Mouse (Mus musculus): ENCODE results near the gene Dpf1.

Gene Dpf1

DNA sequence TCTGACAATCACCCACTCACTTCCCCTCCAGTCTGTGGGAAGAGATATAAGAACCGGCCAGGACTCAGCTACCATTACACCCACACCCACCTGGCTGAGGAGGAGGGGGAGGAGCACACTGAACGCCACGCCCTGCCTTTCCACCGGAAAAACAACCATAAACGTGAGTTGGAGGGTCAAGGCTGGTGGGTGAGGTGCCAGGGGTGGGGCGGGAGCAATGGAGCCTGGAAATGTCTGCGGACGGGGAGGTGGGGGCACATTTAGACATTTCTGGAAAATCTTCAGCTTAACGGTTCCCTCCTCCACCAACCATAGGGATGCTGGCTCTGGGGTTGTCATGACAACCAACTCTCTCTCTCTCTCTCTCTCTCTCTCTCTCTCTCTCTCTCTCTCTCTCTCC is 9.3 kb downstream of the Dpf1 start:
- DNase-seq = no peak

DNA sequence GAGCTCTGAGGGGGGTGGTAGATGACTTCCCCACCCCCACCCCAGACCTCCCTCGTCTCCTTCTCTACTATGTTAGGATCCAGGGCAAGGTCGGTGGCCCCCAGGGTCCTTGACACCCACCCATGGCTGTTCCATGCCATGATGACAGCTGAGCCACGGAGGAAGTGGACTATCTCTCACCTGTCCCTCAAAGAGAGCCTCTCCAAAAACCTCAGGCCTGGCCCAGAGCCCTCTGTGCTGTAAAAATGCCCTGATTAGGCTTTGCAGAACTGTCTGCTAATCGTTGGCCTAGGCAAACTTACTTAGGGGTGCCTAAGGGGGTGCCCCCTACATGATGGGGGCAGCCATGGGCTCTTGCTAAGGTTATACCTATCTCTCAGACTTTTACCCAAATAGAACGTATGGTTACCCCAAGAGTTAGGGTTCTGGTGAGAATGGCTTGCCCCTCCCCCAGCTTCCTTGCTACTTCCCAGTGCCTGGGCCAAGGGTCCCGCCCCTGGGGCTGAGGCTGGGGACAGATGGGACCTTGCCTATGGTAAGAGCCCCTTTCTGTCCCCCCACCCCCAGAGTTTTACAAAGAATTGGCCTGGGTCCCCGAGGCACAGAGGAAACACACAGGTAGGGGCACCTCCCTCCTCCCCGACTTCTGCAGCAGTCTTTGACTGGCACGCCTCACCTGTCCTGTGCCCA is 10.0 kb downstream of the Dpf1 start:
- DNase-seq = no peak

DNA sequence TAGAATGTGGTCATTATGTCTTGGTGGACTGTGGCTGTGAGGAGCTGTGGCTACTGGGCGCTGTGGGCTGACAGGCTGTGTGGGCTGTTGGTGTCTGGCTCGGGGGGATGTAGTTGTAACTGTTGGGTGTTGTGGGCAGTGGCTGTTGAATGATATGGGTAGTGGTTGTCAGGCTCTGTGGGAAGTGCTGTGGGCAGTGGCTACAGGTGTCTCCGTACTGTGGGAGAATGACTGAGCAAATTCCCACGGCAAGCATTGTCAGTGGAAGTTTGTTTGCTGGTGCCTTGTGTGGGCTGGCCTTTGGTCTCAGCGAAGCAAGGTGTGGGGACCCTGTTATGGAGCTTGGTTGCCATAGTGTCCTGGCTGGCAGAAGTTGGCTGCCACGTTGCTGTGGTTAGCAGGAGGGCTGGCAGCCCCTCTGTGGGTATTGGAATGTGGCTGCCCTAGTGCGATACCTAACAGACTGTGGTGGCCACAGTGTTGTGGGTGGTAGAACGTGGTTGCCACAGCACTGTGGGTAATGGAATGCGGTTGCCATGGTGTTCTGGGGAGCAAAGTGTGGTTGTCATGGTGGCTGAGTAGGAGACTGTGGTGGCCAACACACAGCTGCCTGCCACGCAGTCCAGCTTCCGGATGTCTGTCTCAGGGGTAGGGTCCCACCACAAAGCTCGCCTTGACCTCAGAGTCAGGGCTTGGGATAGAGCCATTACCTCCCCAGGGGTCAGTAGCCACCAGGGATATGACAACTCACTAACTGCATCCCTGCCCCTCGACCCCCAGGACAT is 11.3 kb downstream of the Dpf1 start:
- DNase-seq = peak; percentile 67

DNA sequence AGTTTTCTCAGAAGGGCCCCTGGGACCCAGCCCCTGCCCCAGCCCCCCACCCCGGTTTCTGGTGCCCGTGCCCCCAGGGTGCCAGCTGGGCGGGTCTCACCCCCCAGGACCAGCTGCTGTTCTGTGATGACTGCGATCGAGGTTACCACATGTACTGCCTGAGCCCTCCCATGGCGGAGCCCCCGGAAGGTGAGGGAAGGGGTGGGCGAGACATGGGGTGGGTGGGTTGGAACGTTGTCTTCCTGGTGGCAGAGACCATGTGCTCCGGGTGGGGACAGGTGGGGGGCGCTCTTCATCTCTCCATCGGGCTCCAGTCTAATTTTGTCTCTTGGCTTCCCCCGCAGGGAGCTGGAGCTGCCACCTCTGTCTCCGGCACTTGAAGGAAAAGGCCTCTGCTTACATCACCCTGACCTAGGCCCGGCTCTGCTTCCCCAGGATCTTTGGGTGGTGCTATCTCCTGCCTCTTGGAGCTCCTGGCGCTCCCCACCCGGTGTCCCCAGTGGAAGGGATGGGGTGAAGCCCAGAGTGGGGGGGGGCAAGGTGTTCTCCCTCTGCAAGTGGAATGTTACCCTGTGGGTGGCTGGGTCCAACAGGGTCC is 12.5 kb downstream of the Dpf1 start:
- peak; percentile 31 for DNase-seq

DNA sequence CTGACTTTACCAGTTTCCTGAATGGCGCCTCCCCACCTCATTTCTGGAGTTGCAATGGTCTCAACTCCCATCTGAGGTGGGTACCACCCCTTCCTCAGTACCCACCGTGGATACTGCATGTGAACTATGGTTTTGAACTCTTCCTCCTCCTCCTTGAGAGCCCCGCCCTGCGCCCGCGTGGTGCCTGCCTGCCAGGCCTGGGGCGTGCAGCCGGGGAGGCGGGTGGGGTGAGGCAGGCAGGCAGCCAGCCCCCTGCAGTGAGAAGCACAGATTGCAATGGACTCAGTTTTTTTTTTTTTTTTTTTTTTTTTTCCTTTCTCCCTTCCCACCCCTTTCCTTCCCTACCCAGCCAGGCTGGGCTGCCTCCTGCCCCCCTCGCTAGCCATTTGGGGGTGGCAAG is 13.2 kb downstream of the Dpf1 start:
- peak; percentile 77 for DNase-seq

DNA sequence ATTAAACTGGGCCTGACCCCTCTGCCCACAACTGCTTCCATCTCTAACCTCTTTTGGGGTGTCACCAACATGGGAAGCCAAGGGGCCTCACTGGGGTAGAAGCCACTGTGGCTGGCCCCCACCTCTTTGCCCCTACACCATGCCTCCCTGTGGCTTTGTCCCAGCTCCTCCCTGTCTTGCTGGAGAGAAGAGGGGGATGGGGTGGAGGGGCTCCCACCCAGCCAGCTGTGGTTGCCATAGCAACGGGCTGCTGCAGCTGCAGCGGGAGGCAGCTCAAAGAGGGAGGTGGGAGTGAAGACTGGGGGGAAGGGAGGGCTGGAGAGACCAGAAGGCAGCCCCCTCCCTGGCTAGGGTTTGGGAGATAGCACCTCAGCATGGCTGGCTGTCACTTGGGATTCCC is 13.8 kb downstream of the Dpf1 start:
- DNase-seq = peak; percentile 86

DNA sequence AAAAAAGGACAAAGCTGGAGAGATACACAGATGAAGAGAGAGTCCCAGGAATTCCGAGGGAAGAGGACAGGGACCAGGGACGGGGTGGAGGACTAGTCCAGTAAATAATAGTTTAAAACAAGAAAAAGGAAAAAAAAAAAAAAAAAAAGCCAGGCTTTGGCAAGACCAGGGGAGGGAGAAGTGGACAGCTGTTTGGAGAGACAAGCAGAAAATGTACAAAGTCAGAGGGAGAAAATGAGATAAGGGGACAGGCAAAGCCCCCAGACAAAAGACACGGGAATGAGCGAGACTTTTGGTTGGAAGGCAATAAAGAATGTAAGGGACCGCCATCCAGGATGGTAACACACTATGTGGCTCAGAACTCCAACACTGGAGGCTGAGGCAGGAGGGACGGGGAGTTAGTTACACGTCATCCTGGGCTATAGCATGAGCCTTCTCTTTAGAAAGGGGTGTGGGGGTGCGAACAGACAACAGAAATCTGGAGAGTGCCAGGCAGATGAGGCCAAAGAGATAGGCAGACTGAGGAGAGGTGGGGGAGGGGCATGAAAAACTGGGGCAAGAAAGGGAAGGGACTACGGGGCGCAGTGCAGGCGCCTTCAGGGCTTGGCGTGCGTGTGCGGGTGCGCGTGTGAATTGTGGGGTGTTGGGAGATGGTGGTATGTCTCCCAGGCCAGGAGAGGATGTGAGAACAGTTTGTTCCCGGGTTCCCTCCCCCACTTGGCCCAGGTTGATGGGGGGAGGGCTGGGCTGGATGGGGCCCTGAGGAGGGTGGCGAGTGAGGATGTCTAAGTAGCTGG is 14.6 kb downstream of the Dpf1 start:
- peak; percentile 90 for DNase-seq

DNA sequence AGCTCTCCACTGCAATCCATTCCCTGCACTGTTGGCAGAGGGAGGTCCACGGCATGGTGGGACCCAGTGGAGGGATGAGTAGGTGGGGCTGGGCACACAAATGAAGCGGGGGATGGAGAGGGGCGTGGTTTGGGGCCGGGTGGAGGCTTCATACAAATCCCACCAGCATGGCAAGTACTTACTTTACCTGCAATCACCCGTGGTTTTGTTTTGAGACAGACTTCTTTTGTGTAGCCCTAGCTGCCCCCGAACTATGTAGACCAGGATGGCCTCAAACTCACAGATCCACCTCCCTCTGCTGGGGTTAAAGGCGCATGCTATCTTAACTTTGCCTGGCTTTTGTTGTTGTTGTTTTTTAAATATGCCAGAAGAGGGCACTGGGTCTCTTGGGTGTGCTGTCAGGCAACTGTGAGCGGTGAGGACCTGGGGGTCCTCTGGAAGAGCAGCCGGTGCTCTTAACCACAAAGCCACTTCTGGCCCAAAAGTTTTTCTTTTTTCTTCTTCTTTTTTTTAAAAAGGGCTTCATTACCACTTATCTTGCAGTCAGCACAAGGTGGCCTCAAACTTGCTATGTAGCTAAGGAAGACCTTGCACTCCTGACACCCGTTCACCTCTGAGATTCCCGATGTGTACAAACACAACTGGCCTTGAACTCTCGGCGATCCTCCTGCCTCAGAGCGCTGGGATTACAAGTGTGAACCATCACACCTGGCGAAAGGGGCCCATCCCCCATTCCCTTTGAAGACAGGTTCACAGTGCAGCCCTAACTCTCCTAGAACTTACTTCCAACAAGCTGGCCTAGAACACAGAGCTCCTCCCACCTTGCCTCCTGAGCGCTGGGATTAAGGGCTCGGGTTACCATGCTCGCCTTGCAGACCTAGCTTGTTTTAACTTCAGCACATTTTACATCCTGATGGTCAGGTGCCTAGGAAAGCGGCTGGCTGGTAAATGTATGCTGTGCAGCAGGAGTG is 15.9 kb downstream of the Dpf1 start:
- no peak for DNase-seq

DNA sequence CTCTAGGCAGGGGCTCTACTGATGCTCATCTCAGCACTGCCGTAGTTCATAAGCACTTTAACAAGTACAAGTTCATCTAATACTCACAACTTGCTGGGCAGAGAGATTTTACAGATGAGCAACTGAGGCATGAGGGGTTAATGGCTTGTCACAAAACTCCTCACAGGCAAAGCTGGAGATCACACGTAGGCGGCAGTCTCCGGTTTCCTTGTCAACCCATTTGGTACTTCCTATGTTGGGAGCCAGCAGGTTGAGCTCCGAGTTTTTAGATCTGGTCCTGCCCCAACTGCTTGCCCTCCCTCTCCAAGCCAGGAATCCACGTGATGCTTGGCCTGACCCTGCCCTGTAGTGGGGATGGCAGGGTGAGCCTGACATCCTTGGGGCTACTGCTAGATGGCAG is 23.3 kb downstream of the Dpf1 start:
- no peak for DNase-seq

DNA sequence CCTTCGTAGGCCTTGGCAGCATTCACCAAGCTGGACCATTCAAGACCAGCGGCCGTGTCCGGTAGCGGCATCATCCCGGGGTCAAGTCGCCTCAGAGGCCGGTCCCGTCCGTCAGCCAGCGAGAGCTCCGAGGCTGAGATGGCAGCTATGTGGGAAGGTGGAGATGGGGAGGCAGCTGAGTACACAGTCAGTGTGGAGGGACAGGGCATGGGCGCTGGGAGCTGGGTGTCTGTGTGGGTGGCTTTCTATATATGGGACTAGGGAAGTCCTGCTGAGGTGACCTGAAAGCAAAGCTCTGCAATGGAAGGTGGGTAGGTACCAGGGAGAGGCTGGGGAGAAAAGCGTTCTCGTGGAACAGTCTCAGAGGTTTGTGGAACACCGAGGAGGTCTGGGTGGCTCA is 25.2 kb downstream of the Dpf1 start:
- no peak for DNase-seq

DNA sequence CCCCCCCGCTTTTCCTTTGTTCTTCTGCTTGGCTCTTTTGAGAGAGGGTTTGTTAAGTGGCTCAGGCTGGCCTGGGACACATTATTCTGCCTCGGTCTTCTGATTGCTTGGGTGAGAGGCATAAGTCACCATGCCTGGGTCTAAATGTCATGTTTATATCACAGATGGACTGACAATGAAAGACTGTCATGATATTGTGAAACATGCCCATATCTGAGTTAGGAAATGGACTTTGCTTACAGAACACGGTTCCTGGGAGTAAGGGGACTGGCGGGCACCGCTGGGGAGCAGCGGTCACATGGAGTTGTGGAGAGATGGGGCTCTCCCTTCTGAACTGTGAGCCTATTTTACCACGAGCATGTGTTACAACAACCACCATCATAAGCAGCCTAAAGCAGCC is 30.4 kb downstream of the Dpf1 start:
- no peak for DNase-seq

DNA sequence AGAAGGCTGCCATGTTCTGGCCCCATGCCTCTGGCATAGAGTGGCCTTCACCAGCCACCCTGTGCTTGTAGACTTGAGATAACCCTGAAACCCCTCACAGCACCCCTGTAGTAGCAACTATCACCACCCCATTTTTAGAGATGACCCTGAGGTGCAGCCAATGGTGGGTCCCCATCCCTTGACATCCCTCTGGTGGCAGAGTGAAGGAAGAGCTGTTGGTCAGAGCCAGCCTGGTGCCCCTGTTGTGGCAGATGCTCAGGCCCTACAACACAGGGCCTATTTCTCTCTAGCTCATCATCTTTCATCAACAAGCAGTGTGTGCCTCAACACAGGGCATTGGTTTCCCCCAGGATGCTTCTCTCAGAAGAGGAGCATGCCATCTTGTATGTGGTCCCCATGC is 31.5 kb downstream of the Dpf1 start:
- no peak for DNase-seq

DNA sequence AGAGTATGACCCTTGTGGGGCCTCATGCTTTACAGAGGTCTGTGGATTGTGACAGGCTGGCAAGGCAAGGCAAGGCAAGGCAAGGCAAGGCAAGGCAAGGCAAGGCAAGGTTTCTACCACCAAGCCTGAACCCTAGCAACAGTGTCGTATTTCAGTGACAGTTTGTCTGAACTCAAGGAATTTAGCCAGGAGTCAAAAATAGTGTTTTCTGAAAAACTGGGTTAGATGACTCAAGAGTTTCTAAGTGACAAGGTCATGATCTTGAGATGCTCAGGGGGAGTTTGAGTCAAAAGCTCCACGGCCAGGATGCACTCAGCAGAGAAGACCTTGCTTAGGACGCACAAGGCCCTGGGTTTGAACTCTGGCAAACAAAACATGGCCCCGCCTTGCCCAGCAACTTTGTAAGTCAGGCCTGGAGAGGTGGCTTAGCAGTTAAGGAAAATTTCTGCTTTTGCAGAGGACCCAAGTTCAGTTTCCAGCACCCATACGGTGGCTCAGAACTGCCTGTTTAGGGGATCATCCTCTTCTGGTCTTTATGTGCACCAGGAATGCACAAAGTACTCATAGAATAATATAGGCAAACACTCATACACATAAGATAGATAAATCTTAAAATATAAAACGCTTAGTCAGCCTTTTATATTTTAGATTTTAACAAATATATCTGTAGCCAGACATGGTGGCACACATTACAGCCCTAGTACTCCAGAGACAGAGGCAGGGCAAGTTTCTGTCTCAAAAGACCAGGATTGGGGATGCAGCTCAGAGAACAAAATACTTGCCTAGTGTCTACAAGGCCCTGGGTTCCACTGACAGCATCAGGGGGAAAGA is 32.3 kb downstream of the Dpf1 start:
- no peak for DNase-seq

DNA sequence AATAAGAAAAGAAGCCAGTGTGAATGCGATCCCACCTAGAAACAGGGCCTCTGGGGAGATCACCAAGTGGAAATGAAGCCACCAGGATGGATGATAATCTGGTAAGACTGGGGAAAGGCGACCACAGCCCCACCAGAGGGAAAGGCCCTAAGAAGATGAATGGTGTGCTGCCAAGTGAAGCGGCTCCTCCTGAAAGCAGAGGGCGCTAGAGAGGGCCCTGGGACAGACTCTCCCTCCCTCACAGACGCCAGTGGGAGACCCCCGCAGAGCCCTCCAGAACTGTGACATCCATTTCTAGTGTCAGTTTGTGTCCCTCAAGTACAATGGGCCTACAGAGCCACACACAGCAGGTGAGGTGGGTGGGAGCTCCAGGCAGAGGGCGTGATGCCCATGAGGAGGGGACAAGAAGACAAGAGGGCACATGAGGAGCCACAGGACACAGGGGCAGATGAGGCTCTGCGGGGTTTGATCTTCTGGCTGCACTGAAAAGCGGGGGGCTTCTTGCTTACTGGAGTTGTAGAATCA is 33.1 kb downstream of the Dpf1 start:
- DNase-seq = no peak

DNA sequence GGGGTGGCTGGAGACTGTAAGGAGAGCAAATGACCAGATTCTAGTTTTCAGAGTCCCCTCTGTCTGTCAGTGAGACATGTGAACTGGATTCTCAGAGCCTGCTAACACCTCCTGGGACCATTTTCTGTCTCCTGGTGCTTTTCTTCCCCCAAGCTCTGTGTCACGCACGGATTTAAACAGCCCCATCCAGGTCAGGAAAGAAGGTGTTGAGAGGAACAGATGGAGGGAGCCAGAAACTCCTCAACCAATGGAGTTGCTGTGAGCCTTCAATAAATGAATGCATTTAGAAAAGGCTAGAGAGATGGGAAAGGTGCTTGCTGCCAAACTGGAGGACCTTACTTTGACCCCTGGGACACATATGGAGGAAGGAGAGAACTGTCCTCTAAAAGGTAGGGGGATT is 34.0 kb downstream of the Dpf1 start:
- DNase-seq = no peak

DNA sequence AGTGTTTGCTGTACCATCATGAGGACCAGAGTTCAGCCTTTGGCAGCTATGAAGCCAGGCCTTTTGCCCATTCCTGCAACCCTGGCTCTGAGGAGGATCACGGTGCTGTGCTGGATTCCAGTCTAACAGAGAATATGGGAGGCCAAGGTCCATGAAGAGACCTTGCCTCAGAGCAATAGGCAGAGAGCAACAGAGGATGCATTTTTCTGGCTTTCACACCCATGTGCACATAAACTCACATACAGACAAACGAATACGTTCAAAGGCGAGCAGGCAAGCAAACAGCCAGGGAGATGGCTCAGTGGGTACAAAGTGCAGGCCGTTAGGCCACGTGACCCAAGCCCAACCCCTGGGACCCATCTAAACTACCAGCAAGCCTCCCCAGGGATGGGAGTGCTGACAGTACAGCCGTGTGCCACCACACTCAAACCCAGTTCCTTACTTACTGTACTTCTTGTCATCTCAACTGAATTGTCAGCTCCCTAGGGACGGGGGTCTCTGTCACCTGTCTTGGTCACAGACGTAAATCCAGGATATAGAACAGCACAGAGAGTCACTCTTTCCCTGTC is 34.7 kb downstream of the Dpf1 start:
- DNase-seq = no peak

DNA sequence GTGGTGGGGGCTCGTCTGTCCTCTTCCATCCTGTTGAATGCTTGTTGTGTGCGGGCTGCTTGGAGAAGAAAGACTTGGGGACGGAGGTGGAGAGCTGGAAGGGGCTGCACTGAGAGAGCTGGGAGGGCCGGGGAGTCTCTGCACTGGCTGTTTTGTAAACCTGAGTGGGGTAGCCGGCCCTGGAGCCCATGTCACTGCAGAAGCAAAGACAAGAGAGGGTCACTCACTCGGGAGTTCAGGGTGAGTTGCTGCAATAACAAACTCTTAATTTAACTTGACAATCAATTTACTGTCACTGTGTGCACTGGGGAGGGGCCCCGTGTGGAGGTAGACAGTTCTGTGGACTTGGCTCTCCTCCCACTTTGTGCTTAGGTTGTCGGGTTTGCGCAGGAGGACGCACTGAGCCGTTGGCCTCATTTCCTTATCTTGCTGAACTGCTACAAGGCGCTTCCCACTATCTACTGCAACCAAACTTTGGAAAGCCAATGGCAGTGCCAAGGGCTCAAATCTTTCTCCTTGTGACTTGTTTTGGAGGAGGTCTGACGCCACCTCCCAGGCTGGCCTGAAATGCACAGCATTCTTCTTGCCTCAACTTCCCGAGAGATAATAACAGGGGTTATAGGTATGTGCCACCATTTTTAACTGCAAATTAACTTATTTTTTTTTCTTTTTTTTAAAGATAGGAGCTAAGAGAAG is 35.4 kb downstream of the Dpf1 start:
- DNase-seq = no peak

DNA sequence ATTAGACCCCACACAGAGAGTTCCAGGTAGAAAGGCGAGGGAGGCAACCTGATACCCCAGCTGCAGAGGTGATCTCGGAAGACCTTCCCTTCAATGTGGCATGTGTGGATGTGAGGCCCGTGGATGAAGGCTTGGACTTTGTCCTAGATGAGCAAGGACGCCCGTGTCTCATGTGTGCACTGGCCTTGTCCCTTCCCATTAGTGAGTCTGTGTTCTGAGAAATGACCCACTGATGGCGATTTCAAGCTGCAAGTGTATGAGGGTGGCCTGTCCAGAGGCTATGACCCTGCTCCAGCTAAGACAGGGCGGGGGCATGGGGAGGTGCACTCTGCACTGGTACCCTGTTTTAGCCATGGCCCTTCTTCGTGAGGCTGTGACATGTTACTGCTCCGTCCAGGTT is 36.5 kb downstream of the Dpf1 start:
- no peak for DNase-seq

DNA sequence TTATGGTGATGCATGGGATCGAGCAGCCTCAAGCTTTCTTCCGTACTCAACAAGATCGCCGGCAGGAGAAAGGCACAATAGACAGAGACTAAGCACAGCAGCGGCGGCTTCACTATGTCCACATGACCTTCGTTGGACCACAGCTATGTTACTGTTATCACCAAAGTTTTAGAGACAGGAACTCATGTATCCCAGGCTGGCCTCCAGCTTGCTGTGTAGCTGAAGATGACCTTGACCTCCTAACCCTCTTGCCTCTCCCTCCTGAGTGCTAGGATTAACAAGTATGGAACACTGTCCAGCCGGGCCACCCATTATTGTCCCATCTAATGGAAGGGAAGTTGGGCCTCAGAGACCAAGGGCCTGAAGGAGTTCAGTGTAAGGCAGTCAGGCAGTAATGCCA is 37.1 kb downstream of the Dpf1 start:
- DNase-seq = no peak

DNA sequence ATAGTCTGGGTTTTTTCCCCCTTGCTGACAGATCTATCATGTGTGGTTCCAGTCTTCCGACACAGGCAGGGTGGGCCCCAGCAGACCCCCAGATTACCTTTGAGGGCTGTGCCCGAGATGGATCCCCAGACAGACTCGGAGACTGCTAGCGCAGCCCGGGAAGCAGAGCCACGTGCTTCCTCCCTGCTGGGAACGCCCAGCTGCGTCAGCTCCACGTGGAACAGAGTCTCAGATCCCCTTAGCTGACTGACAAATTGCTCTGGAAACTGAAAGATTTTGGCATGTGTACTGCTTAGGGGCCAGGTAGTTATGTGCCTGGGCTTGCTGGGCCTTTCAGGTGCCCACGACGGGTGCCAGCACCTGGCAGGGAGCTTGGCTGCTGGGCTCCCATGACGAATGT is 38.0 kb downstream of the Dpf1 start:
- DNase-seq = no peak
